Mouse (Mus musculus): Measurements from ENCODE around the gene Clec2d. TPM values are rescaled to one million over a fixed set of nuclear protein-coding genes. Genes with fewer than 3 reads are reported as not detected.
"Not testable (repeated sequence)": the region's sequence is repeated elsewhere in the genome, so short reads cannot be mapped to it uniquely, and the experiment has no call there.

The Clec2d gene
- polyA plus RNA-seq, 1 experiment = 149 TPM

DNA sequence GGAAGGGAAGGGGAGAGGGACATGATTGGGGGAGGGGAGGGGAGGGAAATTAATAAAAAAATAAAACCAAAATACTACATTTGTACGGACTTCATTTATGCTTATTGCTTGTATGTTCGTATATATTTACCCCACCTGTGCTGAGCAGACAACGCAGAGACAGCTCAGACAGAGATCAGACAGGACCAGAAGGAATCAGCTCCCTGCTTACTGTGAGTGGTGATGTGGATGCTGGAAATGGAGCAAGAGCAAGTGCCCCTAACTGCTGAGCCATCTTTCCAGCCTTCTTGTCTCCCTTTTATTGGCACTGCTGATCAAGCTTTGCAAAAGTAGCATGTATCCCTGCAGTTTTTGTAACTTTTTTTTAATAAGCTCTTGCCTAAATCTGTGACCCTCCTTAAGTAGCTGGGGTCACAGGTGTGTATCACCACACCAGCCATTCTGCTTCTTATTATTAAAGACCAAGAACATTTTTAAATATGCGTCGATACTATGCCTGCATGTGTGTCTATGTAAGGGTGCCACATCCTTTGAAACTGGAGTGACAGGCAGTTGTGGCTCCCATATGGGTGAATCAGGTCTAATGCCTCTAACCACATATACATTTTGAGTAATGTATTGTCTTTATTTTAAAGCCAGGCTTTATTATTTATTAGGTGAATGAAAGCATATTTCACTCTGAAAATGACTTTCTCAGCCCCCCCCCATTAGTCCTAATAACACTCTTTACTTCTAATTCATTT, 6.2 kb downstream of the Clec2d start:
- WGBS = 82% methylated on average over 5 of the region's 5 CpGs
- no peak for DNase-seq (ENCODE audit: low read depth, low spot score)

- DNase-seq (ENCODE audit: low read depth, low spot score) = no peak
Observed at GRCm38 (mm10) chr6:129187200-129187651, 6.8 kb downstream of the Clec2d start.

DNA sequence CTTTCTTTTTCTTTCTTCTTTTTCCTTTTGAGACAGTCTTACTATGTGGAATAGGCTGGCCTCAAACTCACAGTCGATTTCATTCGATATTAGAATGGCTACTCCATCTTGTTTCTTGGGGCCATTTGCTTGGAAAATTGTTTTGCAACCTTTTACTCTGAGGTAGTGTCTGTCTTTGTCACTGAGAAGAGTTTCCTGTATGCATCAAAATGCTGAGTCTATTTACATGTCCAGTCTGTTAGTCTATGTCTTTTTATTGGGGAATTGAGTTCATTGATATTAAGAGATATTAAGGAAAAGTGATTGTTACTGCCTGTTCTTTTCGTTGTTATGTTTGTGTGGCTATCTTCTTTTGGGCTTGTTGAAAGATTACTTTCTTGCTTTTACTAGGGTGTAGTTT, 7.4 kb downstream of the Clec2d start:
- not testable (repeated sequence) for DNase-seq (ENCODE audit: low read depth, low spot score)
- 80% methylated on average over 3 of the region's 3 CpGs for WGBS

GRCm38 (mm10) chr6:129193431-129193830, 13.0 kb downstream of the Clec2d start:
- 94% methylated on average over 2 of the region's 2 CpGs for WGBS
- DNase-seq (ENCODE audit: low read depth, low spot score) = no peak

DNA sequence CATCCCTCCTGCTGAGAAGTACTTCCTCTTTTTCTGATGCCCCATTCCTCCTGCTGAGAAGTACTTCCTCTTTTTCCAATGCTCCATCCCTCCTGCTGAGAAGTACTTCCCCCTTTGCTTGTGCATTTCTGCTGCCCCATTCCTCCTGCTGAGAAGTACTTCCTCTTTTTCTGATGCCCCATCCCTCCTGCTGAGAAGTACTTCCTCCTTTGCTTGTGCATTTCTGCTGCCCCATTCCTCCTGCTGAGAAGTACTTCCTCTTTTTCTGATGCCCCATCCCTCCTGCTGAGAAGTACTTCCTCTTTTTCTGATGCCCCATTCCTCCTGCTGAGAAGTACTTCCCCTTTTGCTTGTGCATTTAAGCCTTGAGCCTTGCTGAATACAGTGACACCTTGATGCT, 19.7 kb downstream of the Clec2d start:
- DNase-seq (ENCODE audit: low read depth, low spot score) = not testable (repeated sequence)

DNA sequence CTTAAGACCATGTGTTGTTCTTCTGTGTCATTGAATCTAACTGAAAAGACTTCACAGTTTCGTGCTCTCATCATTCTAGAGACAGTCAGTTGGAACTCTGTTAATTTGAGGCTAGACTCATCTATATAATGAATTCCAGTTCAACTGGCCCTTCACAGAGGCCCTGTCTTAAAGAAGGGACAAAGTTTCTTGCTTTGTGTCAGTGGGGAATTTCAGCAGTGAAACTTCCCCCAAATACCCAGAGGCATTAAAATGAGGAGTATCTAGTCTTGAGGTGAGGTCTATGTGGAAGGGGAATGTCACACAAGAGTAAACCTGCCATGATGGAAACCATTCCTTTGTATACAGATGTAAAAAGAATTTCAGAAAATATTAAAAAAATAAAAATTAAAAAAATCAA, 21.9 kb downstream of the Clec2d start:
- WGBS = 96% methylated on average over 1 of the region's 1 CpGs
- DNase-seq (ENCODE audit: low read depth, low spot score) = no peak

- WGBS = 42% methylated on average over 1 of the region's 1 CpGs
- no peak for DNase-seq (ENCODE audit: low read depth, low spot score)
Observed at GRCm38 (mm10) chr6:129204342-129204741, 23.9 kb downstream of the Clec2d start.

DNA sequence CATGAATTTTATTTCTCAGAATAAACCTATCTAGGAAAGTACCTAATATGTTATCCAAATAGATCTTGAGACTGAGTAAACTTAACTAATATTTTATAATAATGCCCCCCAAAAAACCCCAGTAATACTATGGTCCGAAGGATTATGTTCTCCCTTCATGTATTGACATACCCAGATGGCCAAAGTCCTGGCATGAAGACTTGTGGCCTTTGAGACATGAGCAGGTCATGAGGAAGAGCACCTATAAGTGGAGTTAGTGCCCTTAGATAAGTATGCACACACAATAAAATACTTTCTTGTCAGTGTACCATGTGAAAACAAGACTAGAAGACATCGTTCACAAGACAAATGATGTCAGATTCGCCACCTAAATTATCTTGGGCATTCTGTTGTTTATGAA, 24.4 kb downstream of the Clec2d start:
- WGBS = 41% methylated on average over 3 of the region's 3 CpGs
- no peak for DNase-seq (ENCODE audit: low read depth, low spot score)

DNA sequence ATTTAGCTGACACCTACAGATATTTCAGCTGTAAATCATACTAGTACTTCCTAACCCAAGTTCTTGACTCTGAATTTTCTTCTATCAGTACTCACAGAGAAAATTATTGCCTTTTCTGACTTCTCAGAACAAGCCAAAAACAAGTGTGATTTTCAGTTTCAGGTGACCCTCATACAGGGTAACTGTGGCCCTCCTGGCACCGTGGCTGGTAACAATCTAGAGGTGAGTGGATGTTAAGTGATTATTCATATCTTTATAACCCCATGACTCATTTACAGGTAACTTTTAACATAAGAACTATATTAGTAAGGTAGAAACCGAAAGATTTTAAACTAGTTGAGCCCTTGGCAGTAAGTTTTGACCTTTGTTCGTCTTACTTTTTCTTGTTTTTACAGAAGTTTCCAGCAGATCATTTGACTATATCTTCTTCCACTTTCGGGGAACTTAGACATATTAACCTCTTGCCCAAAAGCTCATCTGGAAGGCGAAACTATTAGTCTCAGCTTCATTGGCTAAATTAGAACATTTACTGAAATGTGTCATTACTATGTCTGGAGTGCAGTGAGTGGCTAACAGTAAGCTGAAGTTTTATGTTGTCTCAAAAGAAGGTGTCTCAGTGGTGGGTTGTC, 28.6 kb downstream of the Clec2d start:
- no peak for DNase-seq (ENCODE audit: low read depth, low spot score)
- 39% methylated on average over 5 of the region's 5 CpGs for WGBS

DNA sequence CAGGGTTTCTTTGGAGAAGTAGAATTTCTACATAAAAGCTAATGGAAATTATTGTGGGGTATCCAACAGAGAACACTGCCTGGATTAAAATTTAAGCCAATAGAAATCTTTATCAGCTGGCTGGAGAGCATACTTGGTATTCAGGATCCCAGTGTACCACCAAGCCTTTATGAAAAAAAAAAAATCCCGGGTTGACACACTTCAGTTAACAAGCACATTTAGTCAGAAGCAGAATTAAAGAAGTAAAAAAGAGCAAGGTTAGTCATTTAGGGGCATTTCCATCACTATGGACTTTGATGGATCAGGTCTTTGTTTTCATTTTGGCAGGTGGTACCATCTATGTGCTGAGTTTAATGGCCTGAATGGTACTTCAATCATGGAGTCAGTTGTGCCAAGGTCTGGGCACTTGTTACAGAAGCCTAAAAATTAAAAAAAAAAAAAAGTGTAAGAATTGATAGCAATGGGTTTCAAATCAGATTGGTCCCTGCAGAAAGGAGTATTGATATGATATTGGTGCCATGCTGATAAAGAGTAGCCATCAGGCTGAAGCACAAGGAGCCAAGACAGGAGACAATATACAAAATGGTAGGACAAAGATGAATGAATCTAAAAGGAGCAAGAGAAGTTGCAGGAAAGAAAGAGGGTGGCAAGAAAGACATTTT, 29.5 kb downstream of the Clec2d start:
- WGBS = 60% methylated on average over 1 of the region's 1 CpGs

GRCm38 (mm10) chr6:129210447-129210790, 30.0 kb downstream of the Clec2d start:
- 85% methylated on average over 4 of the region's 4 CpGs for WGBS
- no peak for DNase-seq (ENCODE audit: low read depth, low spot score)

More for the DNA sequence above, 29.5 kb downstream of the Clec2d start:
- DNase-seq (ENCODE audit: low read depth, low spot score) = no peak

- no peak for DNase-seq (ENCODE audit: low read depth, low spot score)
Observed at GRCm38 (mm10) chr6:129212421-129213195, 32.2 kb downstream of the Clec2d start.

GRCm38 (mm10) chr6:129213497-129213896, 33.1 kb downstream of the Clec2d start:
- 20% methylated on average over 1 of the region's 1 CpGs for WGBS
- DNase-seq (ENCODE audit: low read depth, low spot score) = no peak

GRCm38 (mm10) chr6:129214263-129214662, 33.8 kb downstream of the Clec2d start:
- no peak for DNase-seq (ENCODE audit: low read depth, low spot score)
- 30% methylated on average over 2 of the region's 2 CpGs for WGBS

GRCm38 (mm10) chr6:129215053-129215452, 34.6 kb downstream of the Clec2d start:
- DNase-seq (ENCODE audit: low read depth, low spot score) = no peak
- 73% methylated on average over 2 of the region's 2 CpGs for WGBS

- DNase-seq (ENCODE audit: low read depth, low spot score) = no peak
- 31% methylated on average over 7 of the region's 7 CpGs for WGBS
Observed at GRCm38 (mm10) chr6:129215886-129216637, 35.6 kb downstream of the Clec2d start.

- no peak for DNase-seq (ENCODE audit: low read depth, low spot score)
- WGBS = 87% methylated on average over 3 of the region's 3 CpGs
Observed at GRCm38 (mm10) chr6:129216721-129217230, 36.4 kb downstream of the Clec2d start.

GRCm38 (mm10) chr6:129218191-129218696, 37.8 kb downstream of the Clec2d start:
- DNase-seq (ENCODE audit: low read depth, low spot score) = no peak
- 63% methylated on average over 5 of the region's 5 CpGs for WGBS

DNA sequence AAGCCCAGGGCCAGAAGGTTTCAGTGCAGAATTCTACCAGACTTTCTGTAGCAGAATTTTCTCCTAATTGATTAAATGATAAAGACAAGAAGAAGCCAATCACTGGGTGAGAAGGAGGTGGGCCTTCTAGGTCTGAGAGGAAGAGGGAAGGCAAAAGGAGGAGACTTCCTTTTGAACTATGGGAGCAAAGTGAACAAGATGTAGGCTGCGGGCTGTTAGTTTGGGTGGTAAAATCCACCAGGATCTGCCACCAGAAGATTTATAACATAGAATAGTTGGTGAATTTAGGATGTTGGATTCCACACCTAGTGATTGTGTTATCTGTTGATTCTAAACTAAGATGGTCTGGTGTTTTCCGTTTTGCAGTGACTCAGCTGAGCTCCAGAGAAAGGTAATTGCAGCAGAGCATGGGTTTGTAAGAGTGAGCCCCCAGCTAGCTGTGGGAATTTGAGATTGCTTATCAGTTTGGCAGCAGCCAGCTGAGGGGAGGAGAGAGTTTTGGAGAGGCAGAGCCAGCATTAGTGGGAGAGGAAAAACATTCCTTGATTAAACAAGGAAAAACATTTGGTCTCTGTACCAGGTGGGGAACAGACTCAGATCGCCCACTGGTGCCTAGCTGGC, 39.6 kb downstream of the Clec2d start:
- no peak for DNase-seq (ENCODE audit: low read depth, low spot score)
- WGBS = 55% methylated on average over 3 of the region's 3 CpGs
